Mouse (Mus musculus) adrenal gland (tissue): ENCODE results near the gene Sec23ip.

Source experiments
- intact Hi-C: fragments of 180-260 bp; cut with DNase I; formaldehyde crosslinking; loops from one replicate; pipeline ENCODE4 v1.15.1; 2025
- microRNA-seq, 2 experiments: library from miRNA; unstranded; fragments of <30 nt; microRNA quantifications; one replicate each; pipeline ENCODE4; 2019

Gene Sec23ip

DNA sequence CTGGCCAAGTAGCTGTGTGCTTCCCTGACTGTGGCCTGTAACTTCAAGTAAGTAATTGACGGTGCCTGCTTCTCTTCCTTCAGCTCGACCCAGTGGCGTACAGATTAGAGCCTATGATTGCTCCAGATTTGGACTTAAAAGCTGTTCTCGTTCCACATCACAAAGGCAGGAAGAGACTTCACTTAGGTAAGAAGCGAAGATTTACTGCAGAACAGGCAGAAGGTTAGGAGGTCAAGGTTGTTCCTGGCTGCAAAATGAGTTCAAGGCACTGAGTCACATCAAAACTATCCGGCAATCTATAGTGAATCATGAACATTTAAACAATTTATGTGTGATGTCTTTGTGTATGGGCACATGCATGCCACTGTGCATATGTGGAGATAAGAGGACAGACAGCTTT lies 32.5 kb downstream of the Sec23ip start:
- intact Hi-C loops: no loop called here

DNA sequence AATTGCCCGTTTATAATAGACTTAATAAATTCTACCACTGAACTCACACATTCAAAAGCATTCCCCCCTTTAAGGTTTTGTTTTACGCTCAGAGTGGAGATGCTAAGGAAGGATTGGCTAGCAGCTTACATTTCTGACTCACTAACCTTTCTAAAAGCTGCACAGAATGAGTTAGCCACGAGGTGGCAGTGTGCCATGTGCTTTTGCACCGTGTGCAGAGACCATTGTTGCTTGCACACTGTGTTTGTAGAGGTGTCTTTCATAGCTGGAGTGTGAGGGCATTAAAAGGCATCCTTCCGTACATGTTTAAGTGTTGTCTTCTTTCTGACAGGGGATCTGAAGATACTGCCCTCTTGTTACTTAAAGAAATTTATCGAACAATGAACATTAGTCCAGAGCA lies 34.6 kb downstream of the Sec23ip start:
- intact Hi-C loops: no loop called here

DNA sequence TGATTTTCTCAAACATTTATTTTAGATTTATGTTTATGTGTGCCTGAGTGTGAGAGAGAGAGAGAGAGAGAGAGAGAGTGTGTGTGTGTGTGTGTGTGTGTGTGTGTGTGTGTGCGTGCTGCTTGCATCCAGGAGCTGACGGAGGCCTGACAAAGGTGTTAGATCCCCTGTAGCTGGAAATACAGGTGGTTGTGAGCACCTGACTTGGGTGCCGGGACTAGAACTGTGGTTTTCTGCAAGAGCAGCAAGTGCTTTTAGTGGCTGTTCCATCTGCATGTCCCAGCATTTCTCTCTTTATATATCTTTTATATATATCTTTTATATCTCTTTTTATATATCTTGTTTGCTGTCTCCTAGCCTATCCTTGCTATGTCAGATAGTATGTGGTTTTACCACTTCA lies 37.1 kb downstream of the Sec23ip start:
- intact Hi-C loops: no loop called here

DNA sequence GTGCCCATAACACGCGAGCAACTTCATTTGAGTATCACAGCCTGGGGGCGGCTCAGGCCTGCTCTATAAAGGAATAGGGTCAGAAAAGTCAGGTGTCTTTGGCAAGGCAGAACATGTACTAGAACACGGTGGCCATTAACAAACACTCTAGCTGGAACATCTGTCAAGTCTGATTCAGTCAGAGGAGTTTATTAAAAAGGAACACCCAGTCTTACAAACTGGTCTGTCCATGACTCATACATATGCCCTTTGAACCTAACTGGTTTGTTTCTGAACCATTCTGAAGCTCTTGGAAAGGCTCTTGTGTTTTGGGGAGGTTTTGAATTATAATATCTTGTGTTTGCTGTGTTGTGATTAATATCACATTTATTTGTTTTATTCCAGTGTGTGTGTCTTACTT lies 45.3 kb downstream of the Sec23ip start:
- intact Hi-C loops: no loop called here

DNA sequence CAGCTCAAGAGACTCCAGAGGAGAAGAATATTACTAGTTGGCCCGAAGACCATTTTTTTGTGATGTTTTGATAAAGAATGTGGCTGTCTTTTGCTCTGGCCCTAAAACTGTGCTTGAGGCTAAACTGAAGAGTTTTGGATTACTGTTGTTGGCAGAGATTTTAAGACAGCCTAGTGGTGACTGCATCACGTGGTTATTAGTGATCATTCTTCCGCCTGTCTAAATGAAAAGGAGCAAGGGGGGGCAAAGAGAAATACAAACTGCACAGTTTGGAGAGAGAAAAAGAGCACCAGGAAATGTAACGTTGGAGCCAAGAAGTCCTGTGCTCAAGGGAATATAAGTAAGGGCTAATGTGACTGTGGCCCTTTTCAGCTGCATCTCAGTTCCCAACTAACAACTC lies 48.7 kb downstream of the Sec23ip start:
- intact Hi-C loops: no loop called here

DNA sequence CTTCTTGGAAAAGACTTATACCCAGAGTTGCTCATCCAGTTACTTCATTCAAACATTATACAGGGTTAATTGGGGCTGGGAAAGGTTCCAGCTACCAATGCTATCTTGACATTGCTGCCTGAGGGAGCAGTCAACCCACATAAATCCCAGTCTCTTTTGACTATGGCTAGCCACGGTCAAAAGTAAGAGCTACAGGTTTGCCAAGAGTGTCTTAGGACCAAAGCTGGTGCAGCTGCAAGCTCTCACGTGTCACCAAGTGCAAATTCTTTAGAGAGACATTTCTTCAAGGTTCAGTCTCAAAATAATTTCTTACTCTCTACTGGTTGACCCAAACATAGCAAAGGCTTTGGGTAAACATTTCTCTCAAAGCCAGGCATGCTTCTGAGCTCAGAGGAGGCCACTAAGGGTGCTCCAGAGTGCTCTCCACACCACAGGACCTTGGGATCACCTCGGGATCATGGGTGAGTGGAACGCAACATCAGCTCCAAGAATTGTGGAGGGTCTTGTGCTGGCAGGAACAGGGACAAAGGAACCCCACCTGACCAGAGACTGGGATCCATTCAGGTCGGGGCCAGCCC lies 80.3 kb downstream of the Sec23ip start:
- intact Hi-C loops: no loop called here

DNA sequence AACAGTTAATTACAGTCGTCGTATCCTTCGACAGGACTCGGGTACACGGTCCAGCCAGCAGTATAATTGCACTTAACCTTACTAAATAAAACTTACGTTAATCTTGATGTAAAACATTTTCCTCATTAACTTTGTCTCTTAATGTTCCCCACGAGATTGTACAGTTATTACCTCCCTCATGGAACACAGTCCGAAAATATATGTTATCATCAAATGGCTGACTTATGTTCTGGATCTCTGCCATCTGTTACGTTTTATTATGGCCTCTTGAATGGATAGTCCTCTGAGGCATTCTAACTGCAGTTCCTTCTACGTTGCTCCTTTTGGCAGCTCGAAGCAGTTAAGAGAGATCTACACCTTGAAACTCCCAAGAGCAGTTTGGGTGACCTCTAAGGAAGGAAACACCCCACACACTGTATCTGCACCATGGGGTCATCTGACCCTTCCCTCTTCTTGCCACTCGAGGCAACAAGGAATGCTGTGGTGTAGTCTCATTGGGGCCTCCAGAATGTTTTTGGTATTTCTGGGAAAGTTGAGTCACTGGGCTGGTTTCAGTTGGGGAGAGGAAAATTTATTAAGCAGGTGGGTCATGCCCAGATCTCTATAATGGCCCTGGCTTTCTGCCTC lies 87.8 kb downstream of the Sec23ip start:
- intact Hi-C loops: no loop called here

DNA sequence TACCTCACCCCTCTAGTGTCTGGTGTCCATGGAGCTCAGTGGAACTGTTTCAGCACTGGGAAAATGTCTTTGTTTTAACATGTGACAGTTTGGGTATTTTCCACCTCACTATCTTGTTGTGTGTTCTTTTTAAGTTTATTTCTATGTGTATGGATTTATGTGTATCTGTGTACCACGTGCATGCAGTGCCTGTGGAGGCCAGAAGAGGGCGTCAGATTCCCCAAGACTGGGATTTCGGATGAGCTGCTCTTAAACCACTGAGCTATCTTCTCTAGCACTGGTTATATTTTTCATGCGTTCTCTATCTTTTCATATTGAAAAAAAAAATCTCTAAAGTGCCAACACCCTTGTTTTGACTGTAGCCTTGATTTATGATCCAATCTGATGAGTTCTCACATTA lies 88.5 kb downstream of the Sec23ip start:
- intact Hi-C loops: no loop called here

Small RNA genes within 50 kb of the gene (microRNA-seq; reads per million reads assigned to microRNA genes)
- 0 reads per million in 2 experiments for gene Gm25778
